Mouse (Mus musculus): Measurements from ENCODE around the gene Ssna1.
"Not testable (repeated sequence)": the region's sequence is repeated elsewhere in the genome, so short reads cannot be mapped to it uniquely, and the experiment has no call there.

Gene Ssna1

GRCm38 (mm10) chr2:25262291-25262767, 9.9 kb downstream of the Ssna1 start, which contains the start of gene Tprn:
Gene Tprn, plus strand, starts transcription at chr2:25262618.
- DNase-seq (ENCODE audit: low spot score in 2 of 2), result peak; percentile 89 to 93

GRCm38 (mm10) chr2:25261870-25262269, 10.4 kb downstream of the Ssna1 start:
- no peak for DNase-seq (ENCODE audit: low spot score in 2 of 2)

GRCm38 (mm10) chr2:25258887-25259286, 13.4 kb downstream of the Ssna1 start:
- DNase-seq (ENCODE audit: low spot score in 2 of 2), result no peak

- not testable (repeated sequence) for DNase-seq (ENCODE audit: low spot score in 2 of 2)
Observed at GRCm38 (mm10) chr2:25257250-25257649, 15.0 kb downstream of the Ssna1 start.

- DNase-seq (ENCODE audit: low spot score in 2 of 2), result not testable (repeated sequence)
Observed at GRCm38 (mm10) chr2:25256443-25257109, 15.7 kb downstream of the Ssna1 start.

GRCm38 (mm10) chr2:25255284-25255779, 16.9 kb downstream of the Ssna1 start, which contains the start of gene Tmem203:
Gene Tmem203, plus strand, starts transcription at chr2:25255439.
- DNase-seq (ENCODE audit: low spot score in 2 of 2), result peak; percentile 78 to 86

- DNase-seq (ENCODE audit: low spot score in 2 of 2), result no peak
Observed at GRCm38 (mm10) chr2:25252331-25252730, 19.9 kb downstream of the Ssna1 start.

GRCm38 (mm10) chr2:25246183-25247072, 25.8 kb downstream of the Ssna1 start, which contains the start of gene AL732309.1:
Gene AL732309.1, minus strand, starts transcription at chr2:25246863.
- no peak for DNase-seq (ENCODE audit: low spot score in 2 of 2)

- no peak for DNase-seq (ENCODE audit: low spot score in 2 of 2)
Observed at GRCm38 (mm10) chr2:25244144-25244543, 28.1 kb downstream of the Ssna1 start.

- no peak for DNase-seq (ENCODE audit: low spot score in 2 of 2)
Observed at GRCm38 (mm10) chr2:25243342-25243741, 28.9 kb downstream of the Ssna1 start.

GRCm38 (mm10) chr2:25242101-25242506, 30.1 kb downstream of the Ssna1 start, which contains the start of the genes Rnf208 and Cysrt1:
Gene Rnf208, plus strand, starts transcription at chr2:25242255.
Gene Cysrt1, minus strand, starts transcription at chr2:25242452.
- DNase-seq (ENCODE audit: low spot score in 2 of 2), result no peak

GRCm38 (mm10) chr2:25241438-25241775, 30.8 kb downstream of the Ssna1 start:
- no peak for DNase-seq (ENCODE audit: low spot score in 2 of 2)

GRCm38 (mm10) chr2:25240723-25241437, 31.4 kb downstream of the Ssna1 start:
- peak; percentile 61 to 69 for DNase-seq (ENCODE audit: low spot score in 2 of 2)

- DNase-seq (ENCODE audit: low spot score in 2 of 2), result no peak
Observed at GRCm38 (mm10) chr2:25240310-25240709, 31.9 kb downstream of the Ssna1 start.

- no peak for DNase-seq (ENCODE audit: low spot score in 2 of 2)
Observed at GRCm38 (mm10) chr2:25239766-25240165, 32.5 kb downstream of the Ssna1 start.

- no peak for DNase-seq (ENCODE audit: low spot score in 2 of 2)
Observed at GRCm38 (mm10) chr2:25238106-25238505, 34.1 kb downstream of the Ssna1 start.

- DNase-seq (ENCODE audit: low spot score in 2 of 2), result no peak
Observed at GRCm38 (mm10) chr2:25237522-25237921, 34.7 kb downstream of the Ssna1 start.

GRCm38 (mm10) chr2:25236614-25237013, 35.6 kb downstream of the Ssna1 start, which contains the start of gene Rnf224:
Gene Rnf224, minus strand, starts transcription at chr2:25236787.
- no peak for DNase-seq (ENCODE audit: low spot score in 2 of 2)

- DNase-seq (ENCODE audit: low spot score in 2 of 2), result no peak
Observed at GRCm38 (mm10) chr2:25234551-25235220, 37.6 kb downstream of the Ssna1 start.

GRCm38 (mm10) chr2:25234050-25234449, 38.2 kb downstream of the Ssna1 start, which contains the start of gene Slc34a3:
Gene Slc34a3, minus strand, starts transcription at chr2:25234364.
- DNase-seq (ENCODE audit: low spot score in 2 of 2), result no peak

- DNase-seq (ENCODE audit: low spot score in 2 of 2), result no peak
Observed at GRCm38 (mm10) chr2:25233421-25233820, 38.8 kb downstream of the Ssna1 start.
